Mouse (Mus musculus): ENCODE results near the gene Cpa5. TPM values are rescaled to one million over a fixed set of nuclear protein-coding genes. Genes with fewer than 3 reads are reported as not detected.

Cpa5 gene
- polyA plus RNA-seq, 2 experiments: 0.87 to 0.99 TPM

DNA sequence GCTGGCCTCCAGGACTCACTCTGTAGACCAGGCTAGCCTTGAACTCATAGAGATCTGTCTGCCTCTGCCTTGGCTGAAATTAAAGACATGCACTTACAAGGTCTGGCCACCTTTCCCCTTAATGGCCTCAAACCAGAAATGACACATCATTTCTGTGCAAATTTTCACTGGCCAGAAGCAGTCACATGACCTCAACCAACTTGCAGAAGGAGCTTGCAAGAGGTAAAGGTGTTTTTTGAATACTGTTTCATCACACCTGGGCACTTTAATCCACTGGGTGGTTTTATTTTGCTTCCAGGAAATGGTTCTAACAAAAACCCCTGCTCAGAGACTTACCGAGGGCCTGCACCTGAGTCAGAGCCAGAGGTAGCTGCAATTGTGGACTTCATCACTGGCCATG, 19.2 kb downstream of the Cpa5 start:
- Histone ChIP-seq H3K27ac (replicated peaks; ENCODE audit: low read depth, low read length) (no peak overlapping the region), H3K4me2 (replicated peaks; ENCODE audit: low read depth, low read length, severe bottlenecking) (no peak overlapping the region), H3K9ac (ENCODE audit: low read depth, low read length, severe bottlenecking) (no peak overlapping the region), H3K27me3 (ENCODE audit: control insufficient read depth, insufficient read depth, low read length) (no peaks in the 10 kb centered on the region), H3K4me1 (ENCODE audit: control insufficient read depth, insufficient read depth, low read length) (peaks cover 25% of the 10 kb centered on the region), H3K9me3 (ENCODE audit: control insufficient read depth, low read length) (no peaks in the 10 kb centered on the region), H3K36me3 (ENCODE audit: control insufficient read depth, insufficient read depth, low read length) (no peaks in the 10 kb centered on the region), H3K4me3 (replicated peaks; ENCODE audit: low read length) (no peak overlapping the region)
- DNase-seq (ENCODE audit: low spot score) (no peak), ATAC-seq (ENCODE audit: low FRiP score, low read depth) (no peak)
- WGBS: 86% methylated on average over 1 of the region's 1 CpGs
- TF ChIP-seq POLR2A (IDR thresholded peaks at IDR 0.05; ENCODE audit: borderline replicate concordance, extremely low read depth, insufficient read depth, insufficient read length): no peak

DNA sequence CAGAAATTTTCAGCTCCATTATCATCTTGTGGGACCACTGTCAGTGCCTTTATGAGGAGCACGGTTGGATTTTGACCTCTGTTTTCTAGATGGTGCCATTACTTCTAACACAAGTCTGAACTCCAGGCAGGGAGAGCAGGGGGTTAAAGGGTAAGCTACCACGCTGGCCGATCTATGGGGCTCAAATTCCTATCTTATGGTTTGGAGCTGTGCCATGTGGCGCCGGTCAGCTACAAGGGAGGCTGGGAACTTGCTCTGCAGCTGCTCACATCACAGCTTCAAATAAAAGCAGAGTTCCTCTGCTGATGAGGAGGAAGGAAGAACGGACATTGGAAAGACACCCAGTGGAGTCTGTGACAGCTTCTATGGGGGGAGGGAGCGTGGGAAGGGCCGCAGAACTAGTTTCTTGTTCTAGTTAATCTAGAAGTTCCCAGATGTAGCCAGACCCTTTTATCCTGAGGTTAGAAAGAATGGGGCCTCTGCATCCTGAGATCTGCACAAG, 24.6 kb downstream of the Cpa5 start:
- Histone ChIP-seq H3K27me3 (ENCODE audit: control insufficient read depth, insufficient read depth, low read length) (no peaks in the 10 kb centered on the region), H3K4me2 (replicated peaks; ENCODE audit: low read depth, low read length, severe bottlenecking) (no peak overlapping the region; the same call in 1 of the 2 replicates), H3K27ac (replicated peaks; ENCODE audit: low read depth, low read length) (peak overlapping the region; percentile 95), H3K9ac (ENCODE audit: low read depth, low read length, severe bottlenecking) (peak overlapping the region; percentile 34; the same call in 1 of the 2 replicates), H3K36me3 (ENCODE audit: control insufficient read depth, insufficient read depth, low read length) (no peaks in the 10 kb centered on the region), H3K4me3 (replicated peaks; ENCODE audit: low read length) (no peak overlapping the region), H3K4me1 (ENCODE audit: control insufficient read depth, insufficient read depth, low read length) (peaks cover 43% of the 10 kb centered on the region), H3K9me3 (ENCODE audit: control insufficient read depth, low read length) (no peaks in the 10 kb centered on the region)
- TF ChIP-seq POLR2A (IDR thresholded peaks at IDR 0.05; ENCODE audit: borderline replicate concordance, extremely low read depth, insufficient read depth, insufficient read length): no peak
- ATAC-seq (ENCODE audit: low FRiP score, low read depth): 0 out of 2 replicates have a peak, but pooled peaks have one; percentile 9
- 14% methylated on average over 8 of the region's 8 CpGs for WGBS
- DNase-seq (ENCODE audit: low spot score): no peak

DNA sequence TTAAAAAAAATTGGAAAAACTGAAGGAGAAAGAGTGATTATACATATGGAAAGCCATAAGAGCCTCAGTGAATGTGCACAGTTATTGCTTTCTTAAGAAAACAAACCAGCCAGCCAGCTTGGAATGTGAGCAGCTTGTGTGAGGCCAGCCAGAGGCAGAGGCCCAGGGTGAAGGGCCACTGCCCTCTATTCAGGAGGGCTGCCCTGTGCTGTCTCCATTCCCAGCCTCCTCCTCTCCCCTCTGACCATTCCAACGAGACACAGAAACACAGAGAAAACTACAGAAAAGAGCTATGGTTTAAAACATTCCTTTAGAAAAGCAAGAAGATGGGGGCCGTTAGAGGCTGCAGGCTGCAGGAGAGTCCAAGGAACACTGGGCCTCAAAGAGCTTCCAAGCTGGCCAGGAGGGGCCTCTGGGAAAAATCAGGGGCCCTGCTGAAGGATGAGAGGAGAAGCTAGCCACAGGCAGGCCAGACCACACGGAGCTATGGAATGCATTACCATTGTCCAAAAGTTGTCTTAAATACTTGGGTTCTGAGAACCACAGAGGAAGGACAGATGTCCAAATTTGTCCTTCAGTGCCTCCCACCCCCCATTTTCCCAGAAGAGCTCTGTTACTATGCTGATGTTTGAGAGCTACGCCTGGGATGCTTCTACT, 25.5 kb downstream of the Cpa5 start:
- Histone ChIP-seq H3K9ac (ENCODE audit: low read depth, low read length, severe bottlenecking) (no peak overlapping the region), H3K4me2 (replicated peaks; ENCODE audit: low read depth, low read length, severe bottlenecking) (no peak overlapping the region), H3K9me3 (ENCODE audit: control insufficient read depth, low read length) (no peaks in the 10 kb centered on the region), H3K27me3 (ENCODE audit: control insufficient read depth, insufficient read depth, low read length) (no peaks in the 10 kb centered on the region), H3K4me1 (ENCODE audit: control insufficient read depth, insufficient read depth, low read length) (peaks cover 43% of the 10 kb centered on the region), H3K36me3 (ENCODE audit: control insufficient read depth, insufficient read depth, low read length) (no peaks in the 10 kb centered on the region), H3K4me3 (replicated peaks; ENCODE audit: low read length) (no peak overlapping the region), H3K27ac (replicated peaks; ENCODE audit: low read depth, low read length) (peak overlapping the region; percentile 95)
- no peak for TF ChIP-seq POLR2A (IDR thresholded peaks at IDR 0.05; ENCODE audit: borderline replicate concordance, extremely low read depth, insufficient read depth, insufficient read length)
- WGBS: 20% methylated on average over 4 of the region's 4 CpGs
- peak; percentile 82 for ATAC-seq (ENCODE audit: low FRiP score, low read depth)
- peak; percentile 74 for DNase-seq (ENCODE audit: low spot score)

DNA sequence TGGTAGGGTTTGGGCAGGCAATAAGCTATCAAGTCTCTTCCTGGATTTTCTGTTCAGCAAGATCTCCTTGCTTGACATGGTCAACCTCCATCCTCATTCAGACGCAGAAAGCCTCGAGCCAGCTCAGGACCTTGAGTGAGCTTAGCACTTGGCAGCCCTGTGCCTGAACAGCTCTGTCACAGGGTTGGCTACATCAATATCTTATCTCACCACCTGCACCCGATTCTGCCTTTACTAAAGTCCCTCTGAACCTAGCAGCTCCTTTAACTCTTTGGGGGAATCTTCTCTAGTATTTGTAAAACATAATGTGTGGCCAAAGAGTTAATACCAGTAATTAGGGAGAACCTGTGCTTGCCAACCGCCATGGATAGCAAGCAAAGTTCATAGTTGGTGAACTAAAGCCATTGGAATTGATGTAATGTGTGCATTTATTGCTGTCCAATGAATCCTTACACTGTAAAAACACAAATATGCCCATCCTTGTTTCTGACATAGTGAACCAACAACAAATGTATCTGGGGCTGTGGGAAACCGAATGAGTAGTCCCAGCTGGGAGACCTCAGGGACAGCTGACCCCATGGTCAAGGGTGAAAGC, 28.0 kb downstream of the Cpa5 start, which contains the start of gene Cpa1:
Gene Cpa1 (plus strand): TSS at position 545 of the 595 bp plus-strand sequence.
- Histone ChIP-seq H3K4me1 (ENCODE audit: control insufficient read depth, insufficient read depth, low read length) (peaks cover 35% of the 10 kb centered on the region), H3K9me3 (ENCODE audit: control insufficient read depth, low read length) (no peaks in the 10 kb centered on the region), H3K27ac (replicated peaks; ENCODE audit: low read depth, low read length) (no peak within 1 kb of the TSS), H3K36me3 (ENCODE audit: control insufficient read depth, insufficient read depth, low read length) (no peaks in the 10 kb centered on the region), H3K4me2 (replicated peaks; ENCODE audit: low read depth, low read length, severe bottlenecking) (no peak within 1 kb of the TSS), H3K9ac (ENCODE audit: low read depth, low read length, severe bottlenecking) (no peak within 1 kb of the TSS), H3K4me3 (replicated peaks; ENCODE audit: low read length) (no peak within 1 kb of the TSS), H3K27me3 (ENCODE audit: control insufficient read depth, insufficient read depth, low read length) (no peaks in the 10 kb centered on the region)
- TF ChIP-seq POLR2A (IDR thresholded peaks at IDR 0.05; ENCODE audit: borderline replicate concordance, extremely low read depth, insufficient read depth, insufficient read length): no peak
- 87% methylated on average over 5 of the region's 5 CpGs for WGBS
- DNase-seq (ENCODE audit: low spot score) (no peak), ATAC-seq (ENCODE audit: low FRiP score, low read depth) (no peak)

DNA sequence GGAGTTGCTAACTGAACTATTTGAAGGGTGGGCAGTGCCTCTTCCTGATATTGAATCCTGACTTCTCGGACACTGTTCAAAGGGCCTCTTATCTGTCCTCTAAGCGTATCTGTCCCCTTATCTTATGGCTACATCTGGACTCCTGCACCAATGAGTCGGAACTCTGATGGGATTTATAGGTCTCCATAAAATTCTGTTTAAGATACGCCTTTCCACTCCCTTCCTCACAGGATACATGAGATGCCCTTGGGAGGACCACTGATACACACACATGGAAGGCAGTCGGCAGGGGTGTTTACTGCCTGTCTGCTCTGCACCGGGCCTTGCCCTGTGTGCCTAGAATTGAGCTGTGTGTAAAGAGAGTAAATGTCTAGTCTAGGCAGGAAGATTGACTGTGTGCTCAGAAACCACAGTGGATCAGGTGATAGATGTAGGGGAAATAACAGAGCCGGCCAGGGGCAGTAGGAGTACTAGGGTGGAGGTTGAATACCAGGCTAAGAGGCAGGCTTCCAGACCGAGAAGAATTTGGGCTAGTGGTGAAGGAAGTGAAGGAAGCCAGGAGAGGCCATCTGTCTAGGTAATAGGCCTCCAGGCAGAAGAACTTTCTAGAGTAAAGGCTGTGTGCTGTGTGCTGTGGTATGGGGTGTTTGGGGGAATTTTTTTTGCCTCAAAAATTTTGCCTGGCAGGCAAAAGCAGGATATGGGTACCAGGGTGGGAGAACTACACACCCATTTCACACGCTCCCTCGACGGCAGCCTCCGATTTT, 33.1 kb downstream of the Cpa5 start:
- ATAC-seq (ENCODE audit: low FRiP score, low read depth): peak; percentile 60
- Histone ChIP-seq H3K4me3 (replicated peaks; ENCODE audit: low read length) (no peak overlapping the region), H3K27me3 (ENCODE audit: control insufficient read depth, insufficient read depth, low read length) (no peaks in the 10 kb centered on the region), H3K4me2 (replicated peaks; ENCODE audit: low read depth, low read length, severe bottlenecking) (no peak overlapping the region), H3K9me3 (ENCODE audit: control insufficient read depth, low read length) (no peaks in the 10 kb centered on the region), H3K4me1 (ENCODE audit: control insufficient read depth, insufficient read depth, low read length) (peaks cover 38% of the 10 kb centered on the region), H3K36me3 (ENCODE audit: control insufficient read depth, insufficient read depth, low read length) (no peaks in the 10 kb centered on the region), H3K27ac (replicated peaks; ENCODE audit: low read depth, low read length) (peak overlapping the region; percentile 83), H3K9ac (ENCODE audit: low read depth, low read length, severe bottlenecking) (no peak overlapping the region)
- WGBS: 41% methylated on average over 12 of the region's 12 CpGs
- DNase-seq (ENCODE audit: low spot score): no peak
- TF ChIP-seq POLR2A (IDR thresholded peaks at IDR 0.05; ENCODE audit: borderline replicate concordance, extremely low read depth, insufficient read depth, insufficient read length): no peak
